Mouse (Mus musculus): ENCODE data around the gene Zyg11b. TPM values are rescaled to one million over a fixed set of nuclear protein-coding genes. Genes with fewer than 3 reads are reported as not detected.

Zyg11b gene
- total RNA-seq, 2 experiments from 2014 or later = 8.8 to 12.5 TPM

DNA sequence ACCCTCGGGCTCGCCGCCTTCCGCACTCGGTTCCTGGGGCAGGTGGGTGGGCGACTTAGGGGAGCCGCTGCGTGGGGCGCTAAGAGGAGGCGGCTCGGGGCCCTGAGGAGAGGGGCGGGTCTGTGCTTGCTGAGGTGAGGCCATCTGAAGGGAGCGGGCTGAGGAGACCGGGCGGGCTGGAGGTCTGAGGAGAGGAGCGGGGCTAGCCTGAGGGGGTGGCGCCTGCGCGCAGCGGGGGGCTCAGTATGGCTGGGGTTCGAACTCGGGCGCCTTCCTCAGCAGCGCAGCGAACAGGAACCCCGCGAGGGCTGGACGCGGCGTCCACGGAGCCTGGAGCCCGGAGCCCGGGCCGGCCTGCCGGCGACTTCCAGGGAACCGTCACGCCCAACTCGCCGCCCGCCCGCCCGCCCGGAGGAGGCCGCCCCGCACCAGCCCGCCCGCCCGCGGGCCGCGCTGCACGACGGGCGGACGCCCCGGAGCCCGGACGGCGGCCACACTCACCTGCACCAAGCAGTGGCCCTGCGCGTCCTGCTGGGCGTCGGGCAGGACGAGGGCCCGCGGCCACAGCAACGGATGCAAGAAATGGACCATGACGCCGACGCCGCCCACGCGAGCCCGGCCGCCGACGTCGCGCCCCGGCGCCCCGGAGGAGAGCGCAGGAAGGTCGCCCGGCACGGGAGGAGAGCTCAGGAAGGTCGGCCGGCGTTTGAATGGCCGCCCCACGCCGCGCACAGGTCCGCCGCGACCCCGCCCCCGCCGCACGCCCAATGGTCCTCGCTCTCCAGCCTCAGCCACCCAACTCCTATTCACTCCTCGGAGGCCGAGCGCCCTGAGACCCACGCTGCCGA lies 83.3 kb downstream of the Zyg11b start, which contains the start of gene Zyg11a:
Gene Zyg11a (minus strand): TSS at position 717 of the 848 bp plus-strand sequence.
- ATAC-seq (replicated peaks; ENCODE audit: low FRiP score, low TSS enrichment, poor library complexity, severe bottlenecking) = no peak

DNA sequence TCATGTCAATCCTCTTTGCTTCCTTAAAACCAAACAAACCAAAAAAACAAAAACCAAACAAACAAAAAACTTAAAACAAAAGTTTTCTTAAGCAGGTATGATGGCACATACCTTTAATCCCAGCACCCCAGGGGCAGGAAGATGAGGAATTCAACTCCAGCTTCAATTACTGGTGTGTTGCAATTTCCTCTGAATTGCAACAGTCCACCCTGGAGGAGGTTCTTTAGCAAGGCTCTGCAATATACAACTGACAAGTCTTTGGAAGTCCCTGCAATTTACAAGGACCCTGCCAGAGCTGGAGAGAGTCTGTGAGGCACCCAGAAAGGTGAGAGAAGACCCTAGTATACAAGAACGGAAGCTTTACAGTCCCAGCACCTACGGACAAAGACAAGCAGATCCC lies 87.9 kb downstream of the Zyg11b start:
- ATAC-seq (replicated peaks; ENCODE audit: low FRiP score, low TSS enrichment, poor library complexity, severe bottlenecking) = no peak

DNA sequence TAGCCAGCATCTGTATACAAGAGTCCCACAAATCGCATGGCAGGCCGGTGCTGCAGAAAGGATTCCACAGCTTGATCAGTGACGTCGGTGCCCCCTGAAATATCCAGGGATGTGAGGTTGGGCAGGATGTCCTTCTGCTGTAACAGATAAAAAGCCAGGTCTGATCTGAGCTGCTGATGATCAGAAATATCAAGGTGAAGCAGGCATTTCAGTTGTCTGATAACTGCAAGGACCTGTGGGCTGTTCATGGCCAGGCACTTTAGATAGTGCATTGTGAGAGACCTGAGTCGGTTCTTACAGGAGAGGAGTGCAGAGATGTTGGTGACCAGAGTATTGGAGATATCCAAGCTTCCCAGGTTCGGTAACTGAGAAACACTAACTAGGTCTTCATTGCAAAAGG lies 96.3 kb downstream of the Zyg11b start:
- ATAC-seq (replicated peaks; ENCODE audit: low FRiP score, low TSS enrichment, poor library complexity, severe bottlenecking) = no peak

DNA sequence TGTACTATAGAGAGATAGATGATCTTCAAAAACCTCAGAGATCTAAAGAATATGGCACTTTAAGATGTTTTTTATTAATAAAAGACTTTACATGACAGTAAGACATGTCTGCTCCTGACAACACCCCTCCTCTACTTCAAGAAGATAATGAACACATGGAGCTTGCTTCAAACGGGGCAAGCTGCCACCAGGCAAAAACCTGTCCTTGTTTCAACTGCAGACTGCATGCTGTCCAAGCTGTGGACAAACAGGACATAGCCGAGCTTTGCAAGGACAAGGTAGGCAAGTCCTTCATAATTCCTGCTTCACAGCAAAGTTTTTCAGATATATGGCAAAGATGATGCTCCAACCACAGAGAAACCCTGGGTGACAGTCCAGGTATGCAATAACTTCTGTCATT lies 101.7 kb downstream of the Zyg11b start:
- ATAC-seq (replicated peaks; ENCODE audit: low FRiP score, low TSS enrichment, poor library complexity, severe bottlenecking) = no peak

DNA sequence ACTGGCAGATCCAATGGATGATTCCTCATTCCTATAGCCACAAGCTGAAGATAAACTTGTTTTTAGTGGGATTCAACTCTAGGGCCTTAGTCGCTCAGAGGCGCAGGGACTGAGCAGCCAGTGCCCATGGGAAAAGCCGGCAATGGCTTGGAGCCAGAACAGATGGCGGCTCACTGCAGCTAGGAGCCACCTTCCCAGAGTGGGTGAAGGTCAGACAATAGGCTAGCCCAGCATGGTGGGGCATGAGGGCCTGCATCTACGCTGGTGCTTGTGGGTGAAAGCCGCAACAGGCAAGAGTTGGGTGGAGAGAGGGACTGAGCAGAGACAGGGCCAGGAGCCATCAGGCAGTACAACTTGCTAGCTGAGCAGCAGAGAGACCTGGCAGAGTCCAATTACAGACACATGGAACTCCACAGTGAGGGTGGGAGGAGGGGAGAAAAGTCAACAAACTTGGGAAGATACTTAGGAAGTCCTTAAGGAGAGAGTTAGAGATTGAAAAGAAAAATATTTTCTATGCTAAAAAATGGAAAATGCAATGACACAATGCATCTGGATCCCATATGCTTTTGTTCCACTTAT lies 104.5 kb downstream of the Zyg11b start:
- ATAC-seq (replicated peaks; ENCODE audit: low FRiP score, low TSS enrichment, poor library complexity, severe bottlenecking) = no peak

DNA sequence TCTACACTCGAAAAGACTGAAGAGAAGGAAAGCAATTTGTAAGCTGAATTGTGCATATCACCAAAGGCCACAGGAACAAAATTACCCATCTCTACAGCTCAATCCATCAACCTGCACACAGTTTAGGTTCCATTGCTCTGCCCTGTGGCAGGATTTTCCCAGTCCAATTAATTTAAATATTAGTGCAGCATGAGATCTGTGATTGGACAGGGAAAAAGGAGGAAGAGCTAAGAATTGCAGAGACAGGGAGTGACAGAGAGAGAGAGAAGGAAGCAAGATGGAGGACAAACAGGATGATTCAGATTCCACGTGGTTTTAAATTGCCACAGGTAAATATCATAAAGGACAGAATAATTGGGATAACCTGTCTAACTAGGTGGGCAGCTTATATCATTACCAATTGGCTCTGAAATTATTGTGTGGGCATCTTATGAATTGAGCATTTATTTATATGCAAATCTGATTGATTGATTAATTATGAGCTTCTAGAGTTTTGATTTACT lies 108.0 kb downstream of the Zyg11b start:
- ATAC-seq (replicated peaks; ENCODE audit: low FRiP score, low TSS enrichment, poor library complexity, severe bottlenecking) = no peak

DNA sequence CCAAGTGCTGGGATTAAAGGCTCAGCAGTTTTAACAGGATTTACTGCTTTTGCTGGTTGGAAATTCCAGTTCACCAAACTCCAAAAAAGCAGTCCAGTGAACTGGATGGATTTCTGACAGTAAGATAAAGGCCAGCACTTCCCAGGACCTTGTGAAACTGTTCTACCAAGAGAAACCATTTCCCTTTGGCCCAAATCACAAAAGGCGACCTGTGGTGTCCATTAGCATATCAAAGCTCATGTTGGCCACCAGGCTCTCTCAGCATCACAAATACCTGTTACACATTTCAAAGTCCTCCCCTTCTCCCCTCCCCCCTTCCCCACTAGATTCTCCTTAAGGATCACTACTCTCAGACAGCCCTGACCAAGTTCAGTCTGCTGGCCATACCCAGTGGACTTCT lies 118.6 kb downstream of the Zyg11b start:
- ATAC-seq (replicated peaks; ENCODE audit: low FRiP score, low TSS enrichment, poor library complexity, severe bottlenecking) = no peak

Other genes starting within 250 kb of the Zyg11b start
- 1.4 TPM in 1 of 2 replicates, not detected in the other for gene Podn, start 204.7 kb downstream of the Zyg11b start, total RNA-seq (2014; fragmentation: Nextera tagmentation)
- 1.2 TPM in 1 of 2 replicates, not detected in the other for gene Podn, start 204.7 kb downstream of the Zyg11b start, total RNA-seq (2017)
- 111 and 129 TPM in 2 replicates for gene Scp2, start 156.1 kb downstream of the Zyg11b start, total RNA-seq (2014; fragmentation: Nextera tagmentation)
- gene Scp2, start 156.1 kb downstream of the Zyg11b start, total RNA-seq (2017) = 197 and 203 TPM in 2 replicates
- gene Echdc2, start 135.7 kb downstream of the Zyg11b start, total RNA-seq (2014; fragmentation: Nextera tagmentation) = 0.39 TPM in 1 of 2 replicates, not detected in the other
- not detected in 2 replicates for gene Echdc2, start 135.7 kb downstream of the Zyg11b start, total RNA-seq (2017)
- gene Zyg11a, start 83.0 kb downstream of the Zyg11b start, total RNA-seq (2014; fragmentation: Nextera tagmentation) = not detected in 2 replicates
- not detected in 2 replicates for gene Zyg11a, start 83.0 kb downstream of the Zyg11b start, total RNA-seq (2017)
- gene Coa7, start 27.0 kb upstream of the Zyg11b start, total RNA-seq (2014; fragmentation: Nextera tagmentation) = 12.8 and 27.1 TPM in 2 replicates
- gene Coa7, start 27.0 kb upstream of the Zyg11b start, total RNA-seq (2017) = 5.9 and 16.1 TPM in 2 replicates
- not detected in 2 replicates for gene Shisal2a, start 82.3 kb upstream of the Zyg11b start, total RNA-seq (2014; fragmentation: Nextera tagmentation)
- gene Shisal2a, start 82.3 kb upstream of the Zyg11b start, total RNA-seq (2017) = not detected in 2 replicates
- gene Gpx7, start 105.9 kb upstream of the Zyg11b start, total RNA-seq (2014; fragmentation: Nextera tagmentation) = not detected in 2 replicates
- 0.61 and 0.94 TPM in 2 replicates for gene Gpx7, start 105.9 kb upstream of the Zyg11b start, total RNA-seq (2017)
- 53.7 and 67.8 TPM in 2 replicates for gene Tut4, start 158.3 kb upstream of the Zyg11b start, total RNA-seq (2014; fragmentation: Nextera tagmentation)
- gene Tut4, start 158.3 kb upstream of the Zyg11b start, total RNA-seq (2017) = 32.6 and 37.7 TPM in 2 replicates